Mouse (Mus musculus): ENCODE data around the gene Aven.

The Aven gene

GRCm38 (mm10) chr2:112541695-112542285, 49.0 kb downstream of the Aven start:
- no peak for DNase-seq (ENCODE audit: low read depth in 2 of 2, low spot score in 2 of 2)

GRCm38 (mm10) chr2:112556527-112556926, 63.8 kb downstream of the Aven start:
- DNase-seq (ENCODE audit: low read depth in 2 of 2, low spot score in 2 of 2) = no peak

GRCm38 (mm10) chr2:112557453-112557852, 64.7 kb downstream of the Aven start:
- no peak for DNase-seq (ENCODE audit: low read depth in 2 of 2, low spot score in 2 of 2)

DNA sequence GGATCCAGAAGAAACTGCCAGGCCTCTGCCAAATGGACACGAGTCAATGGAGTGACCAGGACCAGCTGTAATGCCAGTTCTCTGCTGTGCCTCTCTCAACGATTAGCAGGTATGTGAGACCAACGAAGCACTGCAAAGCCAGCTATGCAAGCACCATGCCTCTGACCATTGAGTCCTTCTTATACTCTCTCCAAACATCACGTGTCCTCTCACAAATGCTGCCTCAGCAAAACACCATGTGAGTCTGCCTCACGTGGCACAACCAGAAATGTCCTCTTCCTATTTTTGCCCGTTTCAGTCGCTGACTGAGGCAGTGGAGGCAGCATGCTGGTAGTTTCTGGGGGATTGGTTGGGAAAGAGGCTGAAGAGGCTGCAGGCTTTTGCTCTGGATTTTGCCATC, 68.8 kb downstream of the Aven start:
- DNase-seq (ENCODE audit: low read depth in 2 of 2, low spot score in 2 of 2) = no peak

- DNase-seq (ENCODE audit: low read depth in 2 of 2, low spot score in 2 of 2) = no peak
These were observed 72.3 kb downstream of the Aven start for GRCm38 (mm10) chr2:112565060-112565459.

DNA sequence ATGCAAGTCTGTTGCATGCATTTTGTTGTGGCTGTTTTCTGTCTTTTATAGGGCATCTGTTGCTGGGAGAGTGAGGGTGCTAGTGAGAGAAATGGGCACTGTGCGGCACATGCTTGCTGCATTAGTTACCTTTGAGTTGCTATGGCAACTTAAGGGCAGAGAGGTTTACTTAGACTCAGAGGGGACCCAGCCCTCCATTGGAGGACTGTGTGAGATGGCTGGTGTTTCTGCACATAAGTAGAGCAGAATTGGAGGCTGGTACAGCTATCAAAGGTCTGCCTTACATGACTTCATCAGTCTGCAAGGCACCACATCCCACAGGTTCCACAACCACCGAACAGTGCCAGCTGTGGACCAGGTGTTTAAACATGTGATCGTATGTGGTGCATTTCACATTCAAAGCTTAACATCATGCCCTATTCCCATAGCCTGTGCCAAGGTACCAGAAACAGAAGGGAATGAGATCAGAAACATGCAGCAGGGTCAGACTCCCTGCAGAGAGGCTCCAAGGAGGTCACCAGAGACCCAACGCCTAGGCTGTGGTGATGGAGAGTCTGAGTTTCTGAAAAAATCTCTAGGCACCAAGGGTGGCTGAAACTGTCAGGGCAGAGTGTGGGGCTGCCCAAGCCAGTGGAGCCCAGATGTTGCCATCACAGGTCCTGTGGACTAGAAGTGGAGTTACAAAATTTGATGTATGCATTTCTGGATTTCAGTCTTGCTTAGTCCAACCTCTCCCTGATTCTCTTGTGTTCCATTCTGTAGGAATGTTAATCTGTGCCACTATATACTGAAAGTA, 73.7 kb downstream of the Aven start:
- no peak for DNase-seq (ENCODE audit: low read depth in 2 of 2, low spot score in 2 of 2)

GRCm38 (mm10) chr2:112567786-112568185, 75.0 kb downstream of the Aven start:
- DNase-seq (ENCODE audit: low read depth in 2 of 2, low spot score in 2 of 2) = no peak

DNA sequence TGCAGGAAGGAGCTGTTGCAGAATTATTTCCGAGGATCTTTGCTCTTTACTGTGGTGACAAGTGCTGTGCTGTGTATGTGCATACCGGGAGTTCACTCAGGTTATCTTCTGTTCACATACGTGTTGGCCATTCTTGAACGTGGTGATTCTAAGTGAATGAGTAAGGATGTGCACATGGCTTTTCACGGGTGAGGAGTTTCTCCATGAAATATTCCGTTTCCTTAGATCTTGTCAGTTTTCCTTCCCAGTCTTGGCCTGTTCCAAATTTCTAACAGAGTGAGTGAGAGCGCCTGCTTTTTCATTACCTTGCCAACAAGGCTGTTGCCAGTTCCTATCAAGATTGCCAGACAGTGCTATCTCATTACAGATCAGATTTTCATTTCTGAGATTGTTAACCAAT, 98.2 kb downstream of the Aven start:
- no peak for DNase-seq (ENCODE audit: low read depth in 2 of 2, low spot score in 2 of 2)

DNA sequence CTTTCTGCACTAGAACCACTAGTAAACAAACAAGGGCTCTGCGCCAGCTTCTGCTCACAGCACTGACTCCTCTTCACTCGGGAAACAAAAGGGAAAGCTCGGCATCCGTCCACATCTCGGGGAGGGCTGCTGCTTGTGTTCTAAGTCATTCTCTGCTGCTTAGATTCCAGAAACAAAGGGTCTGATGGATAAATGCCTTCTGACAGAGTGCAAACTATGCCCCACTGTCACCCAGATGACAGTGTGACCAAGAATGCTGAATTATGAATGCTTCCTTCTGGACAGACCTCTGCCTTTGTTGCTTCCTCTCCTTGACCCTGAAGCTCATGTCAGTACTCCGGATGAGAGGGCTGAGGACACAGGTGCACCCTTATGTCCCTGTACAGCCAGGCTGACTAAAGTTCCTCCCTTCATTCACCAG, 98.7 kb downstream of the Aven start:
- no peak for DNase-seq (ENCODE audit: low read depth in 2 of 2, low spot score in 2 of 2)

GRCm38 (mm10) chr2:112593322-112593721, 100.6 kb downstream of the Aven start:
- DNase-seq (ENCODE audit: low read depth in 2 of 2, low spot score in 2 of 2) = no peak

GRCm38 (mm10) chr2:112593781-112594180, 101.0 kb downstream of the Aven start:
- no peak for DNase-seq (ENCODE audit: low read depth in 2 of 2, low spot score in 2 of 2)

GRCm38 (mm10) chr2:112595807-112596206, 103.0 kb downstream of the Aven start:
- no peak for DNase-seq (ENCODE audit: low read depth in 2 of 2, low spot score in 2 of 2)

DNA sequence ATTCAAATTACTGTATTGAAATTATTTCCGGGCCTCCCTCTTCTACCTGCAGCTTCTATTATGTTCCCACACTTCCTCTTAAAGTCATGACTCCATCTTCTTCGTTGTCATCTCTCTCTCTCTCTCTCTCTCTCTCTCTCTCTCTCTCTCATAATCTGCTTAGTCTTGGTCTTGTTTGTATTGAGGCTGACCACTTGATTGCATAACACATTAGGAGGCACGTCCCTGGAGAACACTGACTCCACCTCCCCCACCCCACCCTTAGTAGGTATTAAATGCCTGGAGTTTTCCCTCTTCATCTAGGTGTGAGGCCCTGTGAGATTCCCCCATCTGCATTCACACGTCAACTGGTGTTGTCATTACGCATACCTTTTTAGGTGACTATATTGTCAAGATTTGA, 103.7 kb downstream of the Aven start:
- DNase-seq (ENCODE audit: low read depth in 2 of 2, low spot score in 2 of 2) = no peak

DNA sequence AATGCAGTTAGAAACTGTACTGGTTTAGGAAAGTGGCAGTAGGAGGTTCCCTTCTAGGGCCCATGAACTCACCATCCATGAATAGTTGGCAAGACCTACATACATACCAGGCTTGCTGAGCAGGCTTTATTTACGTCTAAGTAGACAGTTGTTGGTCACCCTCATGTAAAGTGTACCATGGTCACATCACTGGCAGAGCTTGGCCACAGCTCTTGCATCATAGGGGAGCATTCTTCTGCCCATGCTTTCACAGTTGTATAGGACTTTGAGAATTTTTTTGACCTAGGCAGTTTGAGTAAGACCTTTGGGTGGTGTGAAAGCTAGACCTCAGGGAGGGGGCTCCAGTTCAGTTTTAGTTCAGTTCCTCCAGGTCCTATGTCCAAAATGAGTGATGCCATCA, 104.3 kb downstream of the Aven start:
- DNase-seq (ENCODE audit: low read depth in 2 of 2, low spot score in 2 of 2) = no peak

- DNase-seq (ENCODE audit: low read depth in 2 of 2, low spot score in 2 of 2) = no peak
These were observed 107.5 kb downstream of the Aven start for GRCm38 (mm10) chr2:112600222-112600621.

DNA sequence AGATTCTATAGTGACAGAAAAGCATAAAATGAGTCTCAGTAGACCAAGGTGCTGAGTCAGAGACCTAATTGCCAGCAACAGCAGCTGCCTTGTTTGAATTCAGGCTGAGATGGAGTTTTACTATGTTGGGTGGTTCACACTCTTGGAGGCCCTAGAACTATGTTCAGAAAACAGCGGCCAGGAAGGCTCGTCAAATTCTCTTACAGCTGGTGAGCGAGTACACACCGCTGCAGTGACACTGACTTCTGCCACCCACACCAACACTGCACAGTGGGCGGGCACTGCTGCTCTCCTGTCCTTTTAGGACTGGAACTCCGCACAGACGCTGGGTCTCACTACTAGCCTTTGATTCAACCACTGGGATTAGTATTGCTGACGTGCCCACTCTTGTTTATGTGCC, 109.7 kb downstream of the Aven start:
- DNase-seq (ENCODE audit: low read depth in 2 of 2, low spot score in 2 of 2) = no peak

- DNase-seq (ENCODE audit: low read depth in 2 of 2, low spot score in 2 of 2) = no peak
These were observed 113.8 kb downstream of the Aven start for GRCm38 (mm10) chr2:112606536-112606935.

DNA sequence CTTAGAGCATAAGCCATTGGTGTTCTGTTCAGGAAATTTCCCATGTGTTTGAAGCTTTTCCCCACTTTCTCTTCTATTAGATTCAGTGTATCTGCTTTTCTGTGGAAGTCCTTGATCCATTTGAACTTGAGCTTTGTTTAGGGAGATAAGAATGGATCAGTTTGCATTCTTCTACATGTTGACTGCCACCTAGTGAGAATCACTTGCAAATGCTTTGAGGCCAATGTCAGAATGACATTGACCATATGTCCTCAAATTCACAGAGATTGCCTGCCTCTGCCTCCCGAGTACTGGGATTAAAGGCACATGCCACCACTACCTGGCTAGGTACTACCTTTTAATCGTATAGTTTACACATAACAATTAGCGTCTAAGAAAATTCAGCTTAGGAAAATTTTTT, 119.9 kb downstream of the Aven start:
- no peak for DNase-seq (ENCODE audit: low read depth in 2 of 2, low spot score in 2 of 2)

GRCm38 (mm10) chr2:112614375-112614774, 121.6 kb downstream of the Aven start:
- DNase-seq (ENCODE audit: low read depth in 2 of 2, low spot score in 2 of 2) = no peak

DNA sequence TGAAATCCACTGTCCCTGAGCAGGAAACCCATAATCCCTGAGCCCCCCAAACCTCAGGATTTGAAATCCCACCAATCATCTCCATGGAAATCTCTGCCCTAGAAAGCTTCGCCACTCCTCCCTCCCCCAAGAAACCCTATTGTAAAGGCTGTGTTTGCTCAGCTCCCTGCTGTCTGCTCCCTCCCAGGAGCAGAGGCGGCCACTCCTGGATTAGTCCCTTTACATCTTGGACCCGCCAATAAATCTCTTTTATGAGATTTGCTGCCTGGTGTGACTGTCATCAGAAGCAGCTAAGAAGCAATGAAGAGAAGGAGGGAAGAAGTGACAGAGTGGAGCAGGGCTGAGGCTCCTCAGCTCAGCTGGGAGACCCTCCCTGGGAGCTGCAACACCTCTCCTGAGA, 124.4 kb downstream of the Aven start:
- no peak for DNase-seq (ENCODE audit: low read depth in 2 of 2, low spot score in 2 of 2)

GRCm38 (mm10) chr2:112625156-112625555, 132.4 kb downstream of the Aven start:
- no peak for DNase-seq (ENCODE audit: low read depth in 2 of 2, low spot score in 2 of 2)

DNA sequence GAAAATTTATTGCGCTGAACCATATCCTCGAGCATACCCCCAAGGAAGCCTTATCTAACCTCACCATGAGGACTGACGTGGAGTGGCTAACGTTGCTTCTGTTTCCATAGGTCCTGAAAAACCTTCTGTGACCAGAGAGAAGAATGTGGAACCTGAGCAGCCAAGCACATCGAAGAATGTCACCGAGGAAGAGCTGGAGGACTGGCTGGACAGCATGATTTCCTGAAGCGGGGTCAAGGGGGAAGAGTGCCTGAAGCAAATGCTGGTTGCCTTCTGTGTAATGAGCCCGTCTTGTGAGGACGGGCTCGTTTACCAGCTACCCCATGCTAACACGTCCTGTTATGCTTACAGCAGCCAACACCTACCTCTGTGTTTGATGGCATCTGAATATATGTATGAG, 137.9 kb downstream of the Aven start:
- DNase-seq (ENCODE audit: low read depth in 2 of 2, low spot score in 2 of 2) = no peak

DNA sequence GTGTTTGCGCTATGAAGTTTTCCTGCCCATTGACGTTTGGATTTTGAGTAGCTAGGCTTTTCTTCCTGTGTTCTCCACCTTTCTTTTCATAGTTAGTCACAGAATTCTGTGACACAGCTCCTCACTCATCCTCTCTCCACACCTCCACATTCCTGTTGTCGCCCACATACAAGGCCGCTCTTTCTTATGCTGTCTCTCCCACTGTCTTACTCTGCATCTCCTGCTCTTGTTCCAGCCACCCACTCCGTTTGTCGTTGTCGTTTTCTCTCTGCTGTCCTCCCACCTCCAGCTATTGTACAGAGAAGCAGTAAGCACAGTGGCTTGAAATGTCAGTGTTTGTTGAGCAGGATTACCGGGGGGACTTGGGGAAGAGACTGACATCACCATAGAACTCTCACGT, 139.8 kb downstream of the Aven start:
- no peak for DNase-seq (ENCODE audit: low read depth in 2 of 2, low spot score in 2 of 2)

Data from CD8-positive naive resting alpha-beta T cell, adult 2 months (primary cell).